Mouse (Mus musculus): ENCODE measurements around the gene Tnik.

DNA sequence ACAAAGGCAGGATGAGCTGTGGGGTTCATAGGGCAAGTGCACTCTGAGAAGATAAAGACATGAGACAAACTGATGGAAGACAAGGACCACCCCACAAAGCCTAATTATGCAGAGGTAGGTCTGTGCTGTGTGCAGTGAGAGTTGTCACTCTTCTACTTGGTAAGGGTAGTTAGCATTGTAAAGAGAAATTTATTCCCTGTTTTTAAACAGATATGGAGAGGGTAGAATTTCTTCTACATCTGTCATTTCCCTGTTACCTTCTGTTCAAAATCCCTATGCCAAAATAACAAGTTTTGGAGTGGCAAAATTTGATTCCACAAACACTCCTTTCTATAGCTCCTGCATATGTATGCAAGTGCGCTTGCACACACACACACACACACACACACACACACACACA lies 71.5 kb downstream of the Tnik start:
- no peak for TF ChIP-seq GATA1 (IDR thresholded peaks at IDR 0.05; ENCODE audit: low read length)
- no peak for TF ChIP-seq TAL1 (IDR thresholded peaks at IDR 0.05; ENCODE audit: low read length)

All from erythroblast, embryonic 14.5 days (primary cell).